Mouse (Mus musculus) limb, embryonic 11.5 days (tissue): ENCODE data around the gene Selenot. TPM values are rescaled to one million over a fixed set of nuclear protein-coding genes. Genes with fewer than 3 reads are reported as not detected.
A peak's percentile ranks its signal among the peaks of the same experiment; 100 is the strongest.

Experiments
- ATAC-seq: fragments of 200-750 bp; cut with Nextera tagmentation; 2 replicates; pipeline ENCODE4 v1.8.0; 2017; ENCODE audit warnings: low read depth; ENCODE audit not compliant: insufficient number of reproducible peaks, low FRiP score, low TSS enrichment
- DNase-seq: peaks from one replicate; pipeline ENCODE4 v3.0.0-alpha.2; 2015; ENCODE audit warnings: low spot score
- H3K27ac ChIP-seq: fragments of 300-500 bp; sonication (generic); replicated peaks from 2 replicates; pipeline ENCODE4 v1.5.1; 2014; ENCODE audit warnings: low read depth, mild to moderate bottlenecking, low read length
- H3K27me3 ChIP-seq: fragments of 300-500 bp; sonication (generic); 2 replicates; pipeline ENCODE4 v1.6.1; 2014; ENCODE audit warnings: mild to moderate bottlenecking, low read length, mixed read lengths; ENCODE audit not compliant: control insufficient read depth, insufficient read depth
- H3K36me3 ChIP-seq: fragments of 300-500 bp; sonication (generic); 2 replicates; pipeline ENCODE4 v1.6.1; 2014; ENCODE audit warnings: mild to moderate bottlenecking, low read length, moderate library complexity, mixed read lengths; ENCODE audit not compliant: control insufficient read depth, insufficient read depth
- H3K4me1 ChIP-seq: fragments of 300-500 bp; sonication (generic); 2 replicates; pipeline ENCODE4 v1.6.1; 2014; ENCODE audit warnings: low read length, mixed read lengths; ENCODE audit not compliant: control insufficient read depth, insufficient read depth
- H3K4me2 ChIP-seq: fragments of 300-500 bp; sonication (generic); 2 replicates; pipeline ENCODE4 v1.6.1; 2014; ENCODE audit warnings: low read depth, mild to moderate bottlenecking, moderate library complexity; ENCODE audit not compliant: severe bottlenecking
- H3K4me3 ChIP-seq: fragments of 300-500 bp; sonication (generic); 2 replicates; pipeline ENCODE4 v1.5.1; 2014; ENCODE audit warnings: low read depth, low read length
- H3K9ac ChIP-seq: fragments of 300-500 bp; sonication (generic); 2 replicates; pipeline ENCODE4 v1.6.1; 2014; ENCODE audit warnings: mild to moderate bottlenecking, low read length
- H3K9me3 ChIP-seq: fragments of 300-500 bp; sonication (generic); 2 replicates; pipeline ENCODE4 v1.6.1; 2016; ENCODE audit warnings: low read length; ENCODE audit not compliant: control insufficient read depth
- WGBS: fragments of 180-500 bp; shearing (Covaris S2); extraction: QIAGEN DNeasy Blood & Tissue Kit; methylation state at CpG from one replicate; pipeline ENCODE4 v1.1.7; 2014; 5-methylcytosine and 5-hydroxymethylcytosine counted together
- polyA plus RNA-seq: library from polyadenylated mRNA; unstranded; fragments of >200 nt; fragmentation: Nextera tagmentation; extraction: Ambion mirVana; gene quantifications from 2 replicates; pipeline ENCODE4 v1.2.1, GENCODE M21; 2014

Gene Selenot
- polyA plus RNA-seq, 1 experiment from 2014 or later, result 21.0 TPM

GRCm38 (mm10) chr3:58609985-58610384 is 33.5 kb downstream of the Selenot start:
- Histone ChIP-seq H3K9ac (no peak overlapping the region), H3K36me3 (no peaks in the 10 kb centered on the region), H3K9me3 (no peaks in the 10 kb centered on the region), H3K4me1 (no peaks in the 10 kb centered on the region), H3K4me2 (no peak overlapping the region), H3K27me3 (no peaks in the 10 kb centered on the region), H3K27ac (no peak overlapping the region), H3K4me3 (no peak overlapping the region)
- DNase-seq (no peak), ATAC-seq (no peak)
- 84% methylated on average over 5 of the region's 5 CpGs for WGBS

- ATAC-seq (no peak), DNase-seq (no peak)
- no peak overlapping the region for H3K4me3 ChIP-seq
- H3K9me3 ChIP-seq, result no peaks in the 10 kb centered on the region
- no peaks in the 10 kb centered on the region for H3K4me1 ChIP-seq
- H3K36me3 ChIP-seq, result no peaks in the 10 kb centered on the region
- H3K27me3 ChIP-seq, result no peaks in the 10 kb centered on the region
- 83% methylated on average over 7 of the region's 7 CpGs for WGBS
- H3K27ac ChIP-seq, result no peak overlapping the region
- H3K9ac ChIP-seq, result no peak overlapping the region
- H3K4me2 ChIP-seq, result no peak overlapping the region
Observed at GRCm38 (mm10) chr3:58621066-58621465, 44.6 kb downstream of the Selenot start.

- no peak for ATAC-seq
- Histone ChIP-seq H3K9ac (no peak overlapping the region), H3K27ac (no peak overlapping the region), H3K4me1 (no peaks in the 10 kb centered on the region), H3K4me3 (no peak overlapping the region), H3K36me3 (no peaks in the 10 kb centered on the region), H3K27me3 (no peaks in the 10 kb centered on the region), H3K9me3 (no peaks in the 10 kb centered on the region), H3K4me2 (no peak overlapping the region)
- DNase-seq, result no peak
- 76% methylated on average over 3 of the region's 3 CpGs for WGBS
Observed at GRCm38 (mm10) chr3:58622665-58623394, 46.4 kb downstream of the Selenot start.

GRCm38 (mm10) chr3:58624981-58625380 is 48.5 kb downstream of the Selenot start:
- ATAC-seq (no peak), DNase-seq (no peak)
- no peak overlapping the region for H3K4me3 ChIP-seq
- no peak overlapping the region for H3K9ac ChIP-seq
- no peaks in the 10 kb centered on the region for H3K36me3 ChIP-seq
- H3K27me3 ChIP-seq, result no peaks in the 10 kb centered on the region
- no peak overlapping the region for H3K27ac ChIP-seq
- H3K4me2 ChIP-seq, result no peak overlapping the region
- H3K4me1 ChIP-seq, result no peaks in the 10 kb centered on the region
- H3K9me3 ChIP-seq, result no peaks in the 10 kb centered on the region
- WGBS, result 91% methylated on average over 4 of the region's 4 CpGs

- H3K9me3 ChIP-seq, result no peaks in the 10 kb centered on the region
- DNase-seq, result no peak
- H3K9ac ChIP-seq, result no peak overlapping the region
- 0 out of 2 replicates have a peak, but pooled peaks cover 4% of the 10 kb centered on the region for H3K4me1 ChIP-seq
- no peak overlapping the region for H3K27ac ChIP-seq
- H3K4me2 ChIP-seq, result no peak overlapping the region
- H3K27me3 ChIP-seq, result no peaks in the 10 kb centered on the region
- no peaks in the 10 kb centered on the region for H3K36me3 ChIP-seq
- H3K4me3 ChIP-seq, result no peak overlapping the region
- ATAC-seq, result no peak
- 81% methylated on average over 2 of the region's 2 CpGs for WGBS
Observed at GRCm38 (mm10) chr3:58631693-58632092, 55.3 kb downstream of the Selenot start.

GRCm38 (mm10) chr3:58636406-58637295 is 60.2 kb downstream of the Selenot start, which contains the start of gene Erich6:
Gene Erich6, minus strand, starts transcription at chr3:58637207.
- WGBS, result 0% methylated on average over 33 of the region's 34 CpGs

More at GRCm38 (mm10) chr3:58636406-58637295, 60.2 kb downstream of the Selenot start, which contains the start of gene Erich6:
- peak within 1 kb of the TSS; percentile 89 for H3K4me2 ChIP-seq
- H3K27me3 ChIP-seq, result no peaks in the 10 kb centered on the region
- H3K9ac ChIP-seq, result peak within 1 kb of the TSS; percentile 55
- H3K4me1 ChIP-seq, result 0 out of 2 replicates have a peak, but pooled peaks cover 4% of the 10 kb centered on the region
- no peaks in the 10 kb centered on the region for H3K9me3 ChIP-seq
- ATAC-seq, result peak; percentile 79
- DNase-seq, result peak; percentile 65
- H3K27ac ChIP-seq, result no peak within 1 kb of the TSS
- H3K4me3 ChIP-seq, result peak within 1 kb of the TSS; percentile 47
- no peaks in the 10 kb centered on the region for H3K36me3 ChIP-seq

Other genes starting within 250 kb of the Selenot start
- 12.0 and 14.3 TPM in 2 replicates for gene Tsc22d2, start 161.9 kb upstream of the Selenot start, polyA plus RNA-seq
- 63.2 and 66.3 TPM in 2 replicates for gene Eif2a, start 50.8 kb upstream of the Selenot start, polyA plus RNA-seq
- gene Serp1, start 50.7 kb upstream of the Selenot start, polyA plus RNA-seq, result 165 and 176 TPM in 2 replicates
- gene Erich6, start 60.6 kb downstream of the Selenot start, polyA plus RNA-seq, result 0.08 TPM in 1 of 2 replicates, not detected in the other
- 4.2 and 5.1 TPM in 2 replicates for gene Siah2, start 115.8 kb downstream of the Selenot start, polyA plus RNA-seq
- 0.34 TPM in 1 of 2 replicates, not detected in the other for gene Mindy4b-ps, start 245.7 kb downstream of the Selenot start, polyA plus RNA-seq